Mouse (Mus musculus) testis, adult 2 months (tissue): Measurements from ENCODE around the gene Radil. TPM values are rescaled to one million over a fixed set of nuclear protein-coding genes. Genes with fewer than 3 reads are reported as not detected.

ENCODE experiments used
- H3K27ac ChIP-seq: fragments of 200-500 bp; 2 replicates; pipeline ENCODE4 v1.5.1; 2012; ENCODE audit warnings: low read depth, low read length; ENCODE audit not compliant: control insufficient read depth, insufficient read depth
- H3K27me3 ChIP-seq: fragments of 200-500 bp; 2 replicates; pipeline ENCODE4 v1.6.1; 2012; ENCODE audit warnings: mild to moderate bottlenecking, low read length, moderate library complexity; ENCODE audit not compliant: control insufficient read depth, insufficient read depth
- H3K36me3 ChIP-seq: fragments of 200-500 bp; 2 replicates; pipeline ENCODE4 v1.6.1; 2012; ENCODE audit warnings: mild to moderate bottlenecking, low read length; ENCODE audit not compliant: control insufficient read depth, insufficient read depth
- H3K4me1 ChIP-seq: fragments of 200-500 bp; 2 replicates; pipeline ENCODE4 v1.6.1; 2012; ENCODE audit warnings: low read length; ENCODE audit not compliant: control insufficient read depth, insufficient read depth
- H3K4me3 ChIP-seq: fragments of 200-500 bp; 2 replicates; pipeline ENCODE4 v1.5.1; 2012; ENCODE audit warnings: low read depth, mild to moderate bottlenecking, low read length, moderate library complexity, mixed read lengths; ENCODE audit not compliant: control insufficient read depth
- CTCF ChIP-seq: fragments of 200-500 bp; IDR thresholded peaks from 2 replicates; pipeline ENCODE4 v1.5.1; 2012; ENCODE audit warnings: low read depth, mild to moderate bottlenecking, inconsistent platforms, low read length, moderate library complexity; ENCODE audit not compliant: control insufficient read depth, insufficient read depth, insufficient replicate concordance
- POLR2A ChIP-seq: fragments of 200-500 bp; IDR thresholded peaks from 2 replicates; pipeline ENCODE4 v1.6.1; 2012; ENCODE audit warnings: low read depth, mild to moderate bottlenecking, inconsistent platforms, low read length, moderate library complexity; ENCODE audit not compliant: control insufficient read depth
- polyA plus RNA-seq: library from polyadenylated mRNA; depleted of rRNA; stranded (reverse); fragments of >200 nt; gene quantifications from 2 replicates; pipeline ENCODE4 v1.2.3, GENCODE M21; 2012

Radil gene
- polyA plus RNA-seq, 1 experiment, result 38.2 TPM

DNA sequence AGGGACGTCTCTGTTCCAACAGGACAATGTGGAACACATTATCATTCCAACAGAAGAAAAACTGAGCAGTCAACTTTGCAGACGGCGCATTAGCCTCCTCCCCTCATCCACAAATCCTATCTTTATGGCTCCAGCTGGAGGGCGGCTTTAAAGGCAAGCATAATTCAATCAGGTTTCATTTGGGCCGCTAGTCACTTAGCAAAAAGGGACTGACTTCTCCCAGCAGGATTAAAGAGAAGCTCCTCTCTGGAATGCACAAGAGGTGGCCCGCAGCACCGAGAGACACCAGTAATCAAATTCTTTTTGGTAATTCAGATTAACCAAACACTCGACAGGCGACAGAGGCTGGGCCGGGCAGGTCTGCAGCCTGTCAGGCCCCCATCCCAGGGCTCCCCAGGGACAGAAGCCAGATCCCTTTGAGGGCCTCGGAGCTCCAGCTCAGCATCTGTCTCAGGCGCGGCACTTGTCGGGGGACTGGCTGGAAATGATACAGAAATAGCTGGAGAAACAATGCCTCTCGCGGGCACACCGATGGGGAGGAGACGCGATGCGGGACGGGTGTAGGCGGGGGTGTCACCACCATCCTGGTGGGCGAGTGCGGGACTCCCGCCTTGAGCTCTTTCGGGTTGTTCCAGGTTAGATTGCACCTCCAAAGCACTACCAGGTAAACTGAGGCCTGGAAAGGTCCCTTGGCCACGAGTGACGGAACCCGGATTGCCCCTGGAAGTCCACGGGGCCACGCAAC is 765 bp downstream of the Radil start:
- Histone ChIP-seq H3K27me3 (no peaks in the 10 kb centered on the region), H3K27ac (peak overlapping the region; percentile 97), H3K4me3 (peak overlapping the region; percentile 96), H3K4me1 (peaks cover 16% of the 10 kb centered on the region), H3K36me3 (no peaks in the 10 kb centered on the region)
- no peak for TF ChIP-seq POLR2A
- no peak for TF ChIP-seq CTCF

GRCm38 (mm10) chr5:142549441-142549840 is 1.5 kb downstream of the Radil start:
- Histone ChIP-seq H3K27ac (peak overlapping the region; percentile 58), H3K4me3 (peak overlapping the region; percentile 96), H3K36me3 (no peaks in the 10 kb centered on the region), H3K27me3 (no peaks in the 10 kb centered on the region), H3K4me1 (peaks cover 16% of the 10 kb centered on the region)
- no peak for TF ChIP-seq CTCF
- TF ChIP-seq POLR2A, result no peak

DNA sequence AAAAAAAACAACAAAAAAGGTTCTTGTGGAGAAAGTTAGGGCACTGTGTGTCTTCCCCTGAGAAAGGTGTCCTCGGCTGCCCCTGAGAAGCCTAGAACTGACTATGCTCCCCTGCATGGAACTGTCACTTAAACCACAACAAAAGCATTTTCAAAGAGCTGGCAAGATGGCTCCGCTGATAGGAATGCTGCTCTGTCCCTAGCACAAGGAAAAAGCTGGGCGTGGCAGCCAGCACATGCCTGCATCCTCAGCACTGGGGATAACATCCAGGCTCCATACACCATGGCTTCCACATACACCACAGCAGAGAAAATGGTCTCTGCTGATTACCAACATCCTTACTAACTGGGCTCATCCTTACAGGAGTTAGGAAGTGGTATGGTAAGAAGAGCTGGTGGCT is 3.8 kb downstream of the Radil start:
- no peak overlapping the region for H3K27ac ChIP-seq
- TF ChIP-seq CTCF (no peak), POLR2A (no peak)

DNA sequence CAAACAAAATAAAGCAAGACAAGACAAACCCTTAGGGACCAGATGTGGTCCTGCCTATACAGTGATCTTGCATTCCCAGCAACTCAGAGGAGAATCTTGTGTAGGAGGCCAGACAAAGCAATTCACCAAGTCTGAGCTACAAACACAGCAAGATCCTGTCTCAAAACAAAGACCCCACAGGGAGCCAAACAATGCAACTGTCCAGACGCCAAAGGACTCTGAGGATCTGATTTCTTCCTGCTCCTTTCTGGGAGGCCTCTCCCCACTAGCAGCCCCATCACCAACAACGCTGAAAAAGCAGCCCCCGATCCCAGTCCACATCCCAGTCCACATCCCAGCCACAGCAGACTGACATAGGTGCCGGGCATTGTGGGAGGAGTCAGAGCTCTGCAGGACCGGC is 4.6 kb downstream of the Radil start:
- Histone ChIP-seq H3K4me3 (no peak overlapping the region), H3K36me3 (no peaks in the 10 kb centered on the region), H3K4me1 (peaks cover 16% of the 10 kb centered on the region), H3K27ac (no peak overlapping the region), H3K27me3 (no peaks in the 10 kb centered on the region)
- TF ChIP-seq POLR2A, result no peak
- no peak for TF ChIP-seq CTCF

More for the DNA sequence above, 3.8 kb downstream of the Radil start:
- Histone ChIP-seq H3K4me3 (no peak overlapping the region), H3K27me3 (no peaks in the 10 kb centered on the region), H3K4me1 (peaks cover 16% of the 10 kb centered on the region), H3K36me3 (no peaks in the 10 kb centered on the region)

DNA sequence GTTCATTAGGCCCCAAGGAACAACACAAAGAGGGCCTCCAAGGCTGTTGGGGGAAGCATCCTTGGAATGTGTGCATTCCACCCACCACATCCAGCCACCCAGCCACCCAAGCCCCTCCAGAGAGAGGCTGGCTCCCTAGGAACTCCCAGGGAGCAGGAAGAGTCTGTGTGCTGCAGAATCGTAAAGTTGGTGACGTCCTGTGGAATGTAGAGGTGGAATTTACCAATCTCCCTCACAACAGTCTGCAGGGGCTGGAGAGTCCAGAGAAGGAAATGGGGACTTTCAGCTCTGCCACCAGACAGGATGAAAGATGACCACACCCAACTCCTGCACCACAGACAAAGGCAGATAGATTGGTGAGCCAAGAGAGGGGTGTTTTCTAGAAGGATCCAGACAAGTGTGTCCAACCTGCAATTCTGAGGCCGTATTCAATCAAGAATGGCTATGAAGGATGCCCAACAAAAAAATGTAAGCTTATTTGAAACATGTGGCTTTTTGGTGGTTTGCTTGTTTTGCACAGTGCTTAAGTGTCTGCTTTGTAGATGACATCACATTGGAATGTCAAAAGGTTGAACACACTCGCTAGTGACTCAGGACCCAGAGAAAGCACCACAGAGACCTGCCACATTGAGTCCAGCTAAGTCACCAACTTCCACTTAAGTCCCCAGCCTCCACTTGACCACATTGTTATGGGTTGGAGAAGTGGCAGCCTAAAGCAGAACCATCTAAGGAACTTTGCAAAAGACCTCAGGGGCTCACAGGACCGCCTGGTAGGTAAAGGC is 5.7 kb downstream of the Radil start:
- no peaks in the 10 kb centered on the region for H3K36me3 ChIP-seq
- no peak overlapping the region for H3K4me3 ChIP-seq
- peaks cover 13% of the 10 kb centered on the region for H3K4me1 ChIP-seq
- TF ChIP-seq CTCF (no peak), POLR2A (no peak)
- no peak overlapping the region for H3K27ac ChIP-seq
- H3K27me3 ChIP-seq, result no peaks in the 10 kb centered on the region

- H3K27me3 ChIP-seq, result no peaks in the 10 kb centered on the region
- H3K36me3 ChIP-seq, result no peaks in the 10 kb centered on the region; the same call in 1 of the 2 replicates
- TF ChIP-seq POLR2A (no peak), CTCF (no peak)
- no peak overlapping the region for H3K27ac ChIP-seq
- H3K4me1 ChIP-seq, result no peaks in the 10 kb centered on the region
- no peak overlapping the region for H3K4me3 ChIP-seq
These were observed 13.6 kb downstream of the Radil start for GRCm38 (mm10) chr5:142537286-142537685.

DNA sequence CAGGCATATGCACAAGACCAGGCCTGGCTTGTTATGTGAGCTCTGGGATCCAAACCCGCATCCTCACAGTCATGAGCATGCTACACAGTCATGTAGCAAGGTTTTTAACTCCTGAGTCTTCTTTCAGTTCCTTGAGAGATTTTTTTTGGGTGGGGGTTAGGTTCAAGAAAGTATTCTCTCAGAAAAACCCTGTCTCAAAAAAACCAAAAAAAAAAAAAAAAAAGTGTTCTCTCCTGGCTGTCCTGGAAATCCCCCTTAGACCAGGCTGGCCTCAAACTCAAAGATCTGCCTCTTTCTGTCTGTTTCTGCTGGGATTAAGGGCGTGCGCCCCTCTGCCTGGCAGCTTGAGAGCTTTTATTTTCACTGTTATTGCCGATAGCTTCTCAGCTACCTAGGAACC is 15.5 kb downstream of the Radil start:
- H3K4me3 ChIP-seq, result no peak overlapping the region
- no peak overlapping the region for H3K27ac ChIP-seq
- TF ChIP-seq POLR2A (no peak), CTCF (no peak)
- H3K4me1 ChIP-seq, result no peaks in the 10 kb centered on the region
- no peaks in the 10 kb centered on the region for H3K27me3 ChIP-seq
- no peaks in the 10 kb centered on the region; the same call in 1 of the 2 replicates for H3K36me3 ChIP-seq
